Mouse (Mus musculus): ENCODE measurements around the gene Elovl4. TPM values are rescaled to one million over a fixed set of nuclear protein-coding genes. Genes with fewer than 3 reads are reported as not detected.

The Elovl4 gene
- total RNA-seq, 2 experiments from 2014 or later: 61.5 to 65.1 TPM

Other genes starting within 250 kb of the Elovl4 start
- 1 to 10 TPM in 1 of 2 experiments, under 1 TPM in 1; 0.52 to 1.1 TPM for gene Ttk, start 28.4 kb upstream of the Elovl4 start, total RNA-seq (2021)
- 10 to 100 TPM; 44.5 to 46.4 TPM for gene Bckdhb, start 118.9 kb upstream of the Elovl4 start, total RNA-seq (2021)